Mouse (Mus musculus) neural tube, embryonic 11.5 days (tissue): ENCODE results near the gene Pin1rt1. TPM values are rescaled to one million over a fixed set of nuclear protein-coding genes. Genes with fewer than 3 reads are reported as not detected.

Experiments used
- ATAC-seq: fragments of 200-750 bp; cut with Nextera tagmentation; 2 replicates; pipeline ENCODE4 v1.8.0; 2017; ENCODE audit warnings: moderate number of reproducible peaks, mild to moderate bottlenecking, moderate TSS enrichment, moderate library complexity; ENCODE audit not compliant: insufficient read depth, low FRiP score, low TSS enrichment
- DNase-seq: peaks from one replicate; pipeline ENCODE4 v3.0.0-alpha.2; 2015; ENCODE audit warnings: low spot score
- H3K27ac ChIP-seq: fragments of 300-500 bp; sonication (generic); 2 replicates; pipeline ENCODE4 v1.5.1; 2014; ENCODE audit warnings: low read depth, mild to moderate bottlenecking, low read length
- H3K27me3 ChIP-seq: fragments of 300-500 bp; sonication (generic); 2 replicates; pipeline ENCODE4 v1.6.1; 2014; ENCODE audit warnings: mild to moderate bottlenecking, low read length, mixed read lengths; ENCODE audit not compliant: control insufficient read depth, insufficient read depth
- H3K36me3 ChIP-seq: fragments of 300-500 bp; sonication (generic); 2 replicates; pipeline ENCODE4 v1.6.1; 2014; ENCODE audit warnings: mild to moderate bottlenecking, low read length, moderate library complexity, mixed read lengths; ENCODE audit not compliant: control insufficient read depth, insufficient read depth
- H3K4me1 ChIP-seq: fragments of 300-500 bp; sonication (generic); 2 replicates; pipeline ENCODE4 v1.6.1; 2014; ENCODE audit warnings: low read length, mixed read lengths; ENCODE audit not compliant: control insufficient read depth, insufficient read depth
- H3K4me2 ChIP-seq: fragments of 300-500 bp; sonication (generic); 2 replicates; pipeline ENCODE4 v1.6.1; 2014; ENCODE audit warnings: low read depth, mild to moderate bottlenecking, moderate library complexity
- H3K4me3 ChIP-seq: fragments of 300-500 bp; sonication (generic); 2 replicates; pipeline ENCODE4 v1.5.1; 2014; ENCODE audit warnings: low read depth, low read length
- H3K9ac ChIP-seq: fragments of 300-500 bp; sonication (generic); 2 replicates; pipeline ENCODE4 v1.6.1; 2014; ENCODE audit warnings: mild to moderate bottlenecking, low read length
- H3K9me3 ChIP-seq: fragments of 300-500 bp; sonication (generic); 2 replicates; pipeline ENCODE4 v1.6.1; 2016; ENCODE audit warnings: low read length; ENCODE audit not compliant: control insufficient read depth
- WGBS: fragments of 180-500 bp; shearing (Covaris S2); extraction: QIAGEN DNeasy Blood & Tissue Kit; methylation state at CpG from one replicate; pipeline ENCODE4 v1.1.7; 2014; 5-methylcytosine and 5-hydroxymethylcytosine counted together
- polyA plus RNA-seq: library from polyadenylated mRNA; unstranded; fragments of >200 nt; fragmentation: Nextera tagmentation; extraction: Ambion mirVana; gene quantifications from 2 replicates; pipeline ENCODE4 v1.2.1, GENCODE M21; 2014

Pin1rt1 gene
- polyA plus RNA-seq, 1 experiment from 2014 or later = not detected

- Histone ChIP-seq H3K27ac (no peak overlapping the region), H3K9ac (no peak overlapping the region), H3K9me3 (no peaks in the 10 kb centered on the region), H3K27me3 (no peaks in the 10 kb centered on the region), H3K4me3 (no peak overlapping the region), H3K36me3 (no peaks in the 10 kb centered on the region), H3K4me2 (no peak overlapping the region), H3K4me1 (no peaks in the 10 kb centered on the region)
- no peak for DNase-seq
- WGBS = 88% methylated on average over 4 of the region's 4 CpGs
- no peak for ATAC-seq
Observed at GRCm38 (mm10) chr2:104684771-104685170, 31.4 kb downstream of the Pin1rt1 start.

GRCm38 (mm10) chr2:104677326-104677725, 38.9 kb downstream of the Pin1rt1 start:
- no peak overlapping the region for H3K9ac ChIP-seq
- no peaks in the 10 kb centered on the region for H3K27me3 ChIP-seq
- DNase-seq (no peak), ATAC-seq (no peak)
- H3K27ac ChIP-seq = no peak overlapping the region
- H3K9me3 ChIP-seq = no peaks in the 10 kb centered on the region
- H3K36me3 ChIP-seq = no peaks in the 10 kb centered on the region
- no peak overlapping the region for H3K4me3 ChIP-seq
- 0 out of 2 replicates have a peak, but pooled peaks cover 2% of the 10 kb centered on the region for H3K4me1 ChIP-seq
- no peak overlapping the region for H3K4me2 ChIP-seq
- 83% methylated on average over 3 of the region's 3 CpGs for WGBS

- Histone ChIP-seq H3K27me3 (no peaks in the 10 kb centered on the region), H3K4me2 (no peak overlapping the region), H3K27ac (no peak overlapping the region), H3K36me3 (no peaks in the 10 kb centered on the region), H3K9me3 (no peaks in the 10 kb centered on the region), H3K4me1 (0 out of 2 replicates have a peak, but pooled peaks cover 2% of the 10 kb centered on the region), H3K9ac (no peak overlapping the region), H3K4me3 (no peak overlapping the region)
- ATAC-seq = no peak
- no peak for DNase-seq
Observed at GRCm38 (mm10) chr2:104671724-104672123, 44.5 kb downstream of the Pin1rt1 start.

GRCm38 (mm10) chr2:104669122-104669804, 46.9 kb downstream of the Pin1rt1 start:
- no peak for ATAC-seq
- DNase-seq = no peak

More at GRCm38 (mm10) chr2:104669122-104669804, 46.9 kb downstream of the Pin1rt1 start:
- no peak overlapping the region for H3K4me3 ChIP-seq
- H3K9me3 ChIP-seq = no peaks in the 10 kb centered on the region
- H3K36me3 ChIP-seq = peaks cover 6% of the 10 kb centered on the region
- H3K4me2 ChIP-seq = no peak overlapping the region
- H3K9ac ChIP-seq = no peak overlapping the region
- WGBS = 86% methylated on average over 6 of the region's 6 CpGs
- H3K27me3 ChIP-seq = no peaks in the 10 kb centered on the region
- no peak overlapping the region for H3K27ac ChIP-seq
- H3K4me1 ChIP-seq = 0 out of 2 replicates have a peak, but pooled peaks cover 2% of the 10 kb centered on the region

Other genes with a start within 250 kb of the Pin1rt1 start
- 14.9 and 15.4 TPM in 2 replicates for gene Hipk3, start 221.9 kb downstream of the Pin1rt1 start, polyA plus RNA-seq
- gene Cstf3, start 125.9 kb downstream of the Pin1rt1 start, polyA plus RNA-seq = 91.1 and 92.0 TPM in 2 replicates
- 67.8 and 71.4 TPM in 2 replicates for gene Tcp11l1, start 4.2 kb downstream of the Pin1rt1 start, polyA plus RNA-seq
- gene Depdc7, start 26.5 kb upstream of the Pin1rt1 start, polyA plus RNA-seq = 2.9 and 4.1 TPM in 2 replicates
- 13.9 and 14.8 TPM in 2 replicates for gene Qser1, start 100.4 kb upstream of the Pin1rt1 start, polyA plus RNA-seq
- 0.17 and 0.43 TPM in 2 replicates for gene Prrg4, start 133.5 kb upstream of the Pin1rt1 start, polyA plus RNA-seq
- gene Ccdc73, start 151.4 kb upstream of the Pin1rt1 start, polyA plus RNA-seq = 7.1 and 7.7 TPM in 2 replicates